Comparison of ENCODE assay signal across 8 mouse cellular contexts in the genomic region with DNA sequence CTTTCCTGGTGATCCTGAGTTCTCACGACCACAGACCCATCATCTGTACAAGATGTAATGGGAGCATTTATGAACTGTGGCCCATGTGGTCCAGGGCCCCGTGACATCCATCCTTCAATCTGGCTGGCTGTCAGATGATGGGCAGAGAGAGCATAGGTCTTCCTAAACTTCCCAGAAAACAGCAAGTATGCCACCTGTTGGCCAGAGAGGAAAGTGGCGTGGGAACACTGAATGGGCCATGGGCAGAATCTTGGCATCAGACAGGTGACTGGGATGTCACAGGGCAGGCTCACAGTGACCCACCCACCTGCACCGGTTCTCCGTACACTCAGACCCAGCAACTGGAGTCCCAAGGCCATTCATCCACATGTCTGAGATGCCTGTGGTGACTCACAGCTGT. TPM values are rescaled to one million over a fixed set of nuclear protein-coding genes. Genes with fewer than 3 reads are reported as not detected.
DNase-seq lines count a peak whose midpoint lies in the region; ATAC-seq and TF ChIP-seq lines count a peak whose summit lies in the region.
"Had no signal": no experiment of that assay in that cellular context is flagged by ENCODE, and none has a peak within 500 bp of the region (broad histone marks: within the 10 kb centered on the region; RNA-seq: fewer than 3 reads in every experiment).

No protein-coding gene starts in this region.

- no peak overlapping the region for H3K4me3 ChIP-seq in kidney, postnatal 0 days (replicated peaks; ENCODE audit: low read depth, low read length)
- no peak overlapping the region for H3K4me3 ChIP-seq in spleen, adult 2 months (ENCODE audit: extremely low read depth, insufficient read depth, insufficient read length)
- H3K4me3 ChIP-seq: limb, embryonic 12.5 days had no signal

- no peaks in the 10 kb centered on the region for H3K9me3 ChIP-seq in kidney, postnatal 0 days (replicated peaks; ENCODE audit: low read length)
- H3K9me3 ChIP-seq: limb, embryonic 12.5 days had no signal

- peak; percentile 35 to 38 for DNase-seq in layer of hippocampus, adult 8-10 months (ENCODE audit: low spot score in 2 of 2)
- no peak for DNase-seq in layer of hippocampus, postnatal 25 days (ENCODE audit: extremely low spot score in 1 of 2, low spot score in 1 of 2)
- DNase-seq in MN1 (ENCODE audit: low spot score) = peak; percentile 60
- DNase-seq in brain, embryonic 14.5 days (ENCODE audit: low read depth) = peak; percentile 23
- DNase-seq in kidney, postnatal 0 days (ENCODE audit: low spot score) = peak; percentile 47
- peak in 1 of 2 experiments; percentile 63 for DNase-seq in spleen, adult 2 months (ENCODE audit: low read depth in 1 of 2, low spot score in 2 of 2)
- no peak for DNase-seq in urinary bladder, postnatal 4 days (ENCODE audit: low spot score in 2 of 2)

- no peaks in the 10 kb centered on the region for H3K27me3 ChIP-seq in kidney, postnatal 0 days (ENCODE audit: insufficient read depth, low read length)
- no peaks in the 10 kb centered on the region for H3K27me3 ChIP-seq in spleen, adult 2 months (ENCODE audit: control insufficient read depth, insufficient read depth, low read length)
- H3K27me3 ChIP-seq: limb, embryonic 12.5 days had no signal

- no peak for TF ChIP-seq POLR2A in brain, embryonic 14.5 days (IDR thresholded peaks at IDR 0.05; ENCODE audit: borderline replicate concordance, extremely low read depth, insufficient read depth, insufficient read length, poor library complexity, severe bottlenecking)
- no peak for TF ChIP-seq POLR2A in spleen, adult 2 months (IDR thresholded peaks at IDR 0.05; ENCODE audit: low read depth, low read length)

- H3K4me1 ChIP-seq in kidney, postnatal 0 days (replicated peaks; ENCODE audit: insufficient read depth, low read length) = no peaks in the 10 kb centered on the region
- peaks cover 12% of the 10 kb centered on the region; the same call in 1 of the 2 replicates for H3K4me1 ChIP-seq in spleen, adult 2 months (ENCODE audit: control insufficient read depth, insufficient read depth, insufficient read length)

- H3K36me3 ChIP-seq in kidney, postnatal 0 days (ENCODE audit: insufficient read depth, low read length) = no peaks in the 10 kb centered on the region
- no peaks in the 10 kb centered on the region for H3K36me3 ChIP-seq in spleen, adult 2 months (ENCODE audit: control insufficient read depth, insufficient read depth, low read length)
- H3K36me3 ChIP-seq: limb, embryonic 12.5 days had no signal

- H3K4me2 ChIP-seq in kidney, postnatal 0 days (ENCODE audit: low read length) = no peak overlapping the region
- H3K4me2 ChIP-seq: limb, embryonic 12.5 days had no signal

- no peak overlapping the region for H3K27ac ChIP-seq in kidney, postnatal 0 days
- H3K27ac ChIP-seq in spleen, adult 2 months (ENCODE audit: insufficient read depth, low read length) = no peak overlapping the region
- H3K27ac ChIP-seq: limb, embryonic 12.5 days had no signal

- 29% methylated on average over 5 of the region's 5 CpGs for whole genome bisulfite sequencing in kidney, postnatal 0 days
- WGBS in spleen, adult 2 months = 41% methylated on average over 5 of the region's 5 CpGs

- H3K9ac ChIP-seq in kidney, postnatal 0 days (ENCODE audit: low read depth, low read length) = no peak overlapping the region
- H3K9ac ChIP-seq: limb, embryonic 12.5 days had no signal

- peak; percentile 62; the same call in 1 of the 2 replicates for TF ChIP-seq CTCF in brain, embryonic 14.5 days (IDR thresholded peaks at IDR 0.05; ENCODE audit: borderline replicate concordance, extremely low read depth, insufficient read depth, insufficient read length)
- peak; percentile 83 for TF ChIP-seq CTCF in kidney, postnatal 0 days (IDR thresholded peaks at IDR 0.05; ENCODE audit: low read depth)
- TF ChIP-seq CTCF in spleen, adult 2 months (IDR thresholded peaks at IDR 0.05; ENCODE audit: extremely low read depth, insufficient read depth, insufficient read length, insufficient replicate concordance) = peak; percentile 57; the same call in 1 of the 2 replicates

- no peak for ATAC-seq in kidney, postnatal 0 days (replicated peaks; ENCODE audit: low FRiP score, low read depth)

RNA-seq across cellular contexts. Expression of a gene that starts 4.4 kb away (rescaled TPM):
- 10 to 100 TPM; 10.1 to 12.1 (median 10.7) TPM for total RNA-seq in layer of hippocampus, adult 8-10 months (2022)
- total RNA-seq in layer of hippocampus, postnatal 25 days (2021) = 10 to 100 TPM in 1 of 2 experiments, 1 to 10 TPM in 1; 9.5 to 10.5 TPM
- polyA plus RNA-seq in brain, embryonic 14.5 days (2012; rRNA removed) = 12.6 and 13.8 TPM in 2 replicates
- 24.4 and 28.1 TPM in 2 replicates for polyA plus RNA-seq in kidney, postnatal 0 days (2015; fragmentation: Nextera tagmentation; extraction: Ambion mirVana)
- polyA plus RNA-seq in spleen, adult 2 months (2012; rRNA removed) = 21.6 and 22.6 TPM in 2 replicates

RNA-seq across cellular contexts. Expression of a gene that starts 6.5 kb away (rescaled TPM):
- 100 to 1,000 TPM; 124 to 203 (median 161) TPM for total RNA-seq in layer of hippocampus, adult 8-10 months (2022)
- 100 to 1,000 TPM; 211 to 232 TPM for total RNA-seq in layer of hippocampus, postnatal 25 days (2021)
- polyA plus RNA-seq in brain, embryonic 14.5 days (2012; rRNA removed) = 166 and 189 TPM in 2 replicates
- polyA plus RNA-seq in kidney, postnatal 0 days (2015; fragmentation: Nextera tagmentation; extraction: Ambion mirVana) = 351 and 379 TPM in 2 replicates
- polyA plus RNA-seq in spleen, adult 2 months (2012; rRNA removed) = 56.2 and 74.7 TPM in 2 replicates

RNA-seq across cellular contexts. Expression of a gene that starts 23.5 kb away (rescaled TPM):
- 1 to 10 TPM in 3 of 4 experiments, under 1 TPM in 1; 0.96 to 3.8 (median 2.0) TPM for total RNA-seq in layer of hippocampus, adult 8-10 months (2022)
- total RNA-seq in layer of hippocampus, postnatal 25 days (2021) = 1 to 10 TPM; 1.9 to 2.3 TPM
- polyA plus RNA-seq in brain, embryonic 14.5 days (2012; rRNA removed) = 5.0 and 8.2 TPM in 2 replicates
- polyA plus RNA-seq in kidney, postnatal 0 days (2015; fragmentation: Nextera tagmentation; extraction: Ambion mirVana) = 0.59 and 0.85 TPM in 2 replicates
- polyA plus RNA-seq in spleen, adult 2 months (2012; rRNA removed) = 2.2 and 4.0 TPM in 2 replicates

RNA-seq across cellular contexts. Expression of a gene that starts 23.8 kb away (rescaled TPM):
- 10 to 100 TPM; 64.6 to 76.6 (median 69.6) TPM for total RNA-seq in layer of hippocampus, adult 8-10 months (2022)
- 10 to 100 TPM; 67.9 to 75.4 TPM for total RNA-seq in layer of hippocampus, postnatal 25 days (2021)
- polyA plus RNA-seq in brain, embryonic 14.5 days (2012; rRNA removed) = 138 and 169 TPM in 2 replicates
- 197 TPM in 2 replicates for polyA plus RNA-seq in kidney, postnatal 0 days (2015; fragmentation: Nextera tagmentation; extraction: Ambion mirVana)
- 22.5 and 28.5 TPM in 2 replicates for polyA plus RNA-seq in spleen, adult 2 months (2012; rRNA removed)

RNA-seq across cellular contexts. Expression of a gene that starts 30.4 kb away (rescaled TPM):
- total RNA-seq in layer of hippocampus, adult 8-10 months (2022) = 100 to 1,000 TPM in 1 of 4 experiments, 10 to 100 TPM in 3; 82.9 to 103 (median 92.4) TPM
- 100 to 1,000 TPM; 104 to 117 TPM for total RNA-seq in layer of hippocampus, postnatal 25 days (2021)
- 24.5 and 30.3 TPM in 2 replicates for polyA plus RNA-seq in brain, embryonic 14.5 days (2012; rRNA removed)
- polyA plus RNA-seq in kidney, postnatal 0 days (2015; fragmentation: Nextera tagmentation; extraction: Ambion mirVana) = 0.15 and 0.16 TPM in 2 replicates
- polyA plus RNA-seq in spleen, adult 2 months (2012; rRNA removed) = 6.3 and 7.6 TPM in 2 replicates

Comparison
In these comparisons a context has a peak if more than half of its experiments do, and no peak if none do; other contexts are left out.
1. DNase-seq: peak in layer of hippocampus, adult 8-10 months (2 of 2), MN1 (single experiment), brain, embryonic 14.5 days (single experiment) and kidney, postnatal 0 days (single experiment); none in layer of hippocampus, postnatal 25 days (0 of 2) and urinary bladder, postnatal 4 days (0 of 2).
2. Peak in every context shown above with its lines, with median percentiles within 50 percentile points of each other: CTCF ChIP-seq.